Mouse (Mus musculus) midbrain, embryonic 12.5 days (tissue): Measurements from ENCODE around the gene Fam241b. TPM values are rescaled to one million over a fixed set of nuclear protein-coding genes. Genes with fewer than 3 reads are reported as not detected.
A peak's percentile ranks its signal among the peaks of the same experiment; 100 is the strongest.

Experiments used
- ATAC-seq: fragments of 200-750 bp; cut with Nextera tagmentation; 2 replicates; pipeline ENCODE4 v1.8.0; 2017; ENCODE audit warnings: low read depth, moderate TSS enrichment, moderate library complexity; ENCODE audit not compliant: low FRiP score
- H3K27ac ChIP-seq: fragments of 300-500 bp; sonication (generic); replicated peaks from 2 replicates; pipeline ENCODE4 v1.5.1; 2016; ENCODE audit warnings: mild to moderate bottlenecking
- H3K27me3 ChIP-seq: fragments of 300-500 bp; sonication (generic); 2 replicates; pipeline ENCODE4 v1.6.1; 2016; ENCODE audit warnings: mild to moderate bottlenecking
- H3K36me3 ChIP-seq: fragments of 300-500 bp; sonication (generic); 2 replicates; pipeline ENCODE4 v1.6.1; 2016
- H3K4me1 ChIP-seq: fragments of 300-500 bp; sonication (generic); 2 replicates; pipeline ENCODE4 v1.6.1; 2016
- H3K4me2 ChIP-seq: fragments of 300-500 bp; sonication (generic); replicated peaks from 2 replicates; pipeline ENCODE4 v1.6.1; 2016; ENCODE audit warnings: mild to moderate bottlenecking, moderate library complexity
- H3K4me3 ChIP-seq: fragments of 300-500 bp; sonication (generic); 2 replicates; pipeline ENCODE4 v1.5.1; 2016; ENCODE audit warnings: mild to moderate bottlenecking
- H3K9ac ChIP-seq: fragments of 300-500 bp; sonication (generic); replicated peaks from 2 replicates; pipeline ENCODE4 v1.6.1; 2016; ENCODE audit warnings: mild to moderate bottlenecking, moderate library complexity
- H3K9me3 ChIP-seq: fragments of 300-500 bp; sonication (generic); 2 replicates; pipeline ENCODE4 v1.6.1; 2016; ENCODE audit warnings: mild to moderate bottlenecking
- WGBS: fragments of 180-500 bp; shearing (Covaris S2); methylation state at CpG from one replicate; pipeline ENCODE4 v1.1.7; 2016; 5-methylcytosine and 5-hydroxymethylcytosine counted together
- polyA plus RNA-seq: library from polyadenylated mRNA; unstranded; fragments of >200 nt; fragmentation: Nextera tagmentation; extraction: Ambion mirVana; gene quantifications from 2 replicates; pipeline ENCODE4 v1.2.1, GENCODE M21; 2016

Fam241b gene
- polyA plus RNA-seq: 41.0 and 41.6 TPM in 2 replicates

DNA sequence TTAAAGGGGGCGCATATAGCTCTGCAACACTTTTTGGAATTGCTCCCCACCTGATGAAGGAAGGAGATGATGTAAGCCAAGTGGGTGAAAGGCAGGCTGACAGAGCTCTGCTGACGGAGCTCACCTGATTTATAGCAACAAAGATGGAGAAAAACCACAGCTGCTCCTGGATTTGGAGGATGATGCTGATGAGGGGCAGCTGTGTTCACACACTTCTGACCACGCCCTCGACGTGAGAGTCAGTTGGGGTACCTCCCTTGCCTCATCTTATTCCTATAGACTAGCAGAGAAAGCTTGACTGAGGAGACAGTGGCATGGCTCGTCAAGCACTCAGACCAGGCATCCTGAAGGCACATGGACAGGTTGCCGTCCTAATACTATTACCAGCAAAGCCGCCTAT lies at the start of gene Fam241b:
Fam241b (minus strand) TSS at position 101 of the 400 bp plus-strand sequence.
- Histone ChIP-seq H3K4me2 (no peak within 1 kb of the TSS), H3K4me3 (no peak within 1 kb of the TSS), H3K9me3 (no peaks in the 10 kb centered on the region), H3K9ac (no peak within 1 kb of the TSS), H3K4me1 (no peaks in the 10 kb centered on the region), H3K27me3 (peaks cover 36% of the 10 kb centered on the region), H3K36me3 (no peaks in the 10 kb centered on the region), H3K27ac (no peak within 1 kb of the TSS)
- no peak for ATAC-seq
- 71% methylated on average over 8 of the region's 8 CpGs for whole genome bisulfite sequencing

DNA sequence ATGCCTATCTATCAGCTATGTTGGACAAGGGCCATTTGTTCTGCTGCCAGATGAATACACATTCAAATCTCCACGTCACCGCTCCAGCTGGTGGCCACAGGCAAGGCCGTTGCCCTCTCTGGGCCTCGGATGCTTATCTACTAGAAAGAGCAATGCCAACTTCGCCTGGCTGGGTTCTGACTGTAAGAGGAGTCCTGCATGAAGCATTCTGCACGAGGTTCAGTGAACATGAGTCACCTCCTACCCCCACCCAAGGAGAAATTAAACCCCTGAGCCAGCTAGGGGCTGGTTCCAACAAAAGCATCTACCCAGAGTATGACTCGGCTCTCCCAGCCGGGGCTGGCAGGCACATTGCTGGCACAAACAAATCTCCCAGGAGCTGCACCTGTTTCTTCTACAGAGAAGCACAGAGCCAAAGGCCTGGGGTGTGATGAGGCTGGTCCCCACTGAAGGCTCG lies 49.0 kb upstream of the Fam241b start:
- peaks cover 4% of the 10 kb centered on the region for H3K4me1 ChIP-seq

DNA sequence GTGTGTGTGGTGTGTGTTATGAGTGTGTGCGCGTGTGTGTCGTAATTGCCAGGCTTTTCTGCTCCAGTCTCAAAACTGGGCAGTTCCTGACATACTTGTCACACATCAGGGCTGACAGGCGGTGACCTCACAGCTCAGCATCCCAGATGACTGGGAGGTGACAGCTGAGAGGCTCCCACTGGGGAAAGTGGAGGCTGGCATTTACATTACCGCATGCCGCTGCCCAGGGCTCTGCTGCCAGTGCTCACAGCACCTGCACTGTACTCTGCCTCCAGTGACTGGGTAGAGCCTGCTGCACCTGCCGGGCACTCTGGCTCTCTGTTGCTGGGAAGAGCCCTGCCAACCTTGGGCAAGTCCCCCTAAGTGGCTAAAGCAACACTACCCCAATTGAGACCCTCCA lies 47.1 kb upstream of the Fam241b start:
- Histone ChIP-seq H3K4me3 (no peak overlapping the region), H3K36me3 (no peaks in the 10 kb centered on the region), H3K27ac (no peak overlapping the region), H3K9ac (no peak overlapping the region), H3K9me3 (no peaks in the 10 kb centered on the region), H3K4me1 (peaks cover 4% of the 10 kb centered on the region), H3K27me3 (peaks cover 7% of the 10 kb centered on the region), H3K4me2 (no peak overlapping the region)
- no peak for ATAC-seq
- 91% methylated on average over 7 of the region's 7 CpGs for WGBS

More for the DNA sequence above, 49.0 kb upstream of the Fam241b start:
- Histone ChIP-seq H3K9ac (no peak overlapping the region), H3K9me3 (no peaks in the 10 kb centered on the region), H3K4me3 (no peak overlapping the region), H3K27ac (no peak overlapping the region), H3K27me3 (no peaks in the 10 kb centered on the region; the same call in 1 of the 2 replicates), H3K4me2 (no peak overlapping the region), H3K36me3 (no peaks in the 10 kb centered on the region)
- 80% methylated on average over 9 of the region's 9 CpGs for WGBS
- ATAC-seq: no peak

DNA sequence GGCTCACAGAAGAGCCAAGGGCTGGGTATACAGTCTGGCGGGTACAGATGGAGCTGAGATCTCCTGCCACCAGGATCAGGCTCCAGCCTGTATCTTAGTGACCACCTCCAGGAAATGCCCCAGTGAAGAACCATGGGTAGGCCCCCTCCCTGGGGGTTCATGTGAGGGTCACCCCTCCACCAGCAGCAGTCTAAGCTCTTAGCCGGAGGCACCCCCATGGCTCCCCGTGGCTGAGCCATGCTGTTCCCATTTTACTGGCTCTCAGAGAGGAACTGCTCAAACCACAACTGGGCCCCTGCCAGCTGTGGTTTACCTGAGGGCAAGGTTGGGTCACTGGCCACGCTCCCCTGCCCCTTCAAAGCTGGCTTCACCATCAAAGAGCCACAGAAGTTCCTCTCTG lies 46.2 kb upstream of the Fam241b start:
- Histone ChIP-seq H3K27ac (no peak overlapping the region), H3K4me3 (no peak overlapping the region), H3K27me3 (peaks cover 7% of the 10 kb centered on the region), H3K9ac (no peak overlapping the region), H3K36me3 (no peaks in the 10 kb centered on the region), H3K4me1 (peaks cover 4% of the 10 kb centered on the region; the same call in 1 of the 2 replicates), H3K9me3 (no peaks in the 10 kb centered on the region), H3K4me2 (no peak overlapping the region)
- no peak for ATAC-seq
- WGBS: 81% methylated on average over 4 of the region's 4 CpGs

DNA sequence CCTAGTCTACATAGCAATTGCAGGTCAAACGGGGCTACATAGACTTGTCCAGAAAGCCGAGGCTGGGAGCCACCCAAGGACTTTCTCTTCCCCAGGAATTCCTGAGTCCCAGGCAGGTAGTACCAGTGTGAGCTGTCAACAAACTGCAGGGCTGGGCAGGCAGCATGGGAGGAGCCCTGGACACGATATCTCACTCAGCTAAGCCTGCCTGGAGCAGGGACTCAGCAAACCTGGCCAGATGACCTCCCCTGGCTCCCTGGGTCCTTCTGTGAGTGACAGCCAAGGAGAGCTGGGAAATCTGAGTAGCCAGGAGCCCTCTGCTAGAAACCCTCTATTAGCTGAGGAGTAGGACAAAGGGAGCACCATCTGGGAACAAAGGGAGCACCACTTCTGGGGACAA lies 45.6 kb upstream of the Fam241b start:
- 79% methylated on average over 3 of the region's 3 CpGs for WGBS
- no peak for ATAC-seq
- H3K27me3 ChIP-seq: peaks cover 7% of the 10 kb centered on the region
- H3K36me3 ChIP-seq: no peaks in the 10 kb centered on the region
- H3K27ac ChIP-seq: no peak overlapping the region
- no peaks in the 10 kb centered on the region for H3K9me3 ChIP-seq
- no peak overlapping the region for H3K9ac ChIP-seq
- no peak overlapping the region for H3K4me3 ChIP-seq
- H3K4me1 ChIP-seq: peaks cover 3% of the 10 kb centered on the region; the same call in 1 of the 2 replicates
- H3K4me2 ChIP-seq: no peak overlapping the region

DNA sequence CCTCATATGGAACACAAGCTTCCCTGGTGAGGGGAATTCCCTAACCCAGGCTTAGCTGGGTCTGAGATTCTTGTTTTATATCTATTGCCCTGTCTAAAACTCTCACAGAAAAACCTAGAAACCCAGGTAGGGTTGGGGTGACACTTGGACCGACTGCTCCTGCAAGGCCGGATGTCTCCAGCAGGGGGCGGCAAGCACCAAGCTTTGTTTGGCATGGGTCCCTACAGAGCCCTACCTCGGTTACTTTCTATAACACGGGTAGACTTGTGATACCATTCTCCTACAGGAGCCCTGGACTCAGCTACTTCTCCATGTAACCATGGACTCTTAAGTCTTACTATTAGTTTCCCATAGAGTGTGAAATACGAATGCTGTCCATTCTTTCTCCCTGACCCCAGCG lies 43.2 kb upstream of the Fam241b start:
- no peak overlapping the region for H3K4me3 ChIP-seq
- H3K9me3 ChIP-seq: no peaks in the 10 kb centered on the region
- H3K27me3 ChIP-seq: peaks cover 27% of the 10 kb centered on the region
- H3K27ac ChIP-seq: no peak overlapping the region
- 19% methylated on average over 7 of the region's 7 CpGs for WGBS
- no peaks in the 10 kb centered on the region for H3K36me3 ChIP-seq
- H3K4me1 ChIP-seq: no peaks in the 10 kb centered on the region
- no peak overlapping the region for H3K4me2 ChIP-seq
- ATAC-seq: peak; percentile 39; the same call in 1 of the 2 replicates
- no peak overlapping the region for H3K9ac ChIP-seq

DNA sequence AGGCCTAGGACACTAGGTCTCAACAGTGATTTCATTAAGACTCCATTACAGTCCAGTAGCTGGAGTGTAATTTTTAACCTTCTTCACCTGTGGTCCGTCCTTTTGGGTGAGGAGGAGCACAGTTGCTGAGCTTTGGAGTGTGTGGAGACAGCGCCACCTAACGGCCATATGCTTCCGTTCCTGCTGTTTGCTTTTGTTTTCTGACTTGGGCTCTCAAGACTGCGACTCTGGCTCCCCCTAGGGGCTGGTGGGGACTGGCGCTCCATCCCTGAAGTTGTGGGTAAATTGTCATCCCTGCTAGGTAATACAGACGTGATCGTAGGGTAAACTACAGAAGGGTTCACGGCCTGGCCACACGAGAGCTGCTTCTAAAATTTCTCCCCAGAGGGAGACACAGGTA lies 39.3 kb upstream of the Fam241b start:
- H3K27ac ChIP-seq: no peak overlapping the region
- no peak overlapping the region for H3K9ac ChIP-seq
- H3K4me1 ChIP-seq: no peaks in the 10 kb centered on the region
- peak; percentile 53; the same call in 1 of the 2 replicates for ATAC-seq
- peaks cover 47% of the 10 kb centered on the region for H3K27me3 ChIP-seq
- 3% methylated on average over 10 of the region's 10 CpGs for WGBS
- no peaks in the 10 kb centered on the region for H3K36me3 ChIP-seq
- H3K9me3 ChIP-seq: no peaks in the 10 kb centered on the region
- H3K4me2 ChIP-seq: no peak overlapping the region
- no peak overlapping the region for H3K4me3 ChIP-seq

DNA sequence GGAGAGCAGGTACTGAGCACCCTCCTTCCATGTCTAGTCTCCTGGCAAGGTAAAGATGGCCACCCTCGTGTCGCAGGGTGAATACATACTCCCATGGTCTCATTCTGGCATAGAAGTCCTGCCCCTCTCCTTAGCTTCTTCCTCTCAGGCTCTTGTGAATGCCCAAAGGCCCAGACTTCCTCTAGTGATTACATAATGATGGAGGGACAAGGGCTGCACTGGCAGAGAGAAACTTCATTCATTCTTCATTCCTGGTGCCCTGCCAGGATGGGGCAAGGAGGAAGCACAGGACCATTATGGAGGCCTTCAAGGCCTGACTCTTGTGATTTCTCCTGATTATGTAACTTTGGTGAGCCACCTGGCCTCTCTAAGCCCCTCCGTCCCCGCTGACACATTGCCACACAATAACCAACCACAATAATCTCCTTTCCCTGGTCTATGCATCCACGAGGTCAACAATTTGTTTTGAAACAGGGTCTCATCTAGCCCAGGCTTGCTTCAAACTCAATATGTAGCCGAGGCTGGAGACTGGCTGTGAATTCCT lies 38.8 kb upstream of the Fam241b start:
- Histone ChIP-seq H3K36me3 (no peaks in the 10 kb centered on the region), H3K4me2 (no peak overlapping the region), H3K27ac (no peak overlapping the region), H3K9me3 (no peaks in the 10 kb centered on the region), H3K9ac (no peak overlapping the region), H3K27me3 (peaks cover 52% of the 10 kb centered on the region), H3K4me1 (no peaks in the 10 kb centered on the region), H3K4me3 (no peak overlapping the region)
- ATAC-seq: 0 out of 2 replicates have a peak, but pooled peaks have one; percentile 13
- WGBS: 71% methylated on average over 6 of the region's 6 CpGs

DNA sequence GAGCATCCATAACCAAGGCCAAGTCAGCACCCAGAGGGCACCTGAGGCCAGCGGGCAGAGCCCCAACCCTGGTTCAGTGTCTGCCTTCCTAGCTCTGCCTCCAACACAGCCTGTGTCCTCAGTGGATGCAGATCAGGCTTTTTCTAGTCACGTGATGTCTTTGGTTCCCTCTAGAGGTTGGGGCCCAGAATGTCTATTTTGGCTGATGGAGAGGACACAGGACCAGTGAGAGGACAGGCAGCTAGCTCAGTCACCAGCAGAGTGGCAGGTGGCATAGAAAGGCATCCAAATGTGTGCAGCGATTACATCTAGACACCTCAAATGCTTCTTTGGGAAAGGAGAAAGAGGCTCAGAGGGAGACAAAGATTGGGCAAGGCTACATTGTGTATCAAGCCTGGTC lies 38.0 kb upstream of the Fam241b start:
- Histone ChIP-seq H3K4me2 (no peak overlapping the region), H3K27me3 (peaks cover 59% of the 10 kb centered on the region), H3K27ac (no peak overlapping the region), H3K9ac (no peak overlapping the region), H3K9me3 (no peaks in the 10 kb centered on the region), H3K36me3 (no peaks in the 10 kb centered on the region), H3K4me3 (no peak overlapping the region), H3K4me1 (no peaks in the 10 kb centered on the region)
- peak; percentile 27; the same call in 1 of the 2 replicates for ATAC-seq
- WGBS: 35% methylated on average over 3 of the region's 3 CpGs

DNA sequence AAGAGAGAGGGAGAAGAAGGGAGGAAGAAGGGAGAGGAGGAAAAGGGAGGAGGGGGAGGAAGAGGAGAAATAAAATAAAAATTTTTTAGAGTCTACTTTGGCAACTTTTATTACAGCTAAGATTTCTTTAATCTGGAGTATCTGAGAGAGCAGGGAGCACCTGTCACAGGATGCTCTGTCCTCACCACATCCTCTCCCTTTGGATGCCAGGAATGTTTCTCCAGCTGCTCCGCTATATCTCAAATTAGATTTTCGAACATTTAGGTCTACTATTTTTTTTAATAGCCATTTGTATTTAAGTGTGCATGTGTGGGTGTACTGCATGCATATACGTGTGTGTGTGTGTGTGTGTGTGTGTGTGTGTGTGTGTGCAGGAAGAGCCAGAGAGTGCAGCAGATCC lies 36.2 kb upstream of the Fam241b start:
- Histone ChIP-seq H3K27ac (no peak overlapping the region), H3K4me1 (0 out of 2 replicates have a peak, but pooled peaks cover 3% of the 10 kb centered on the region), H3K27me3 (peaks cover 69% of the 10 kb centered on the region), H3K36me3 (no peaks in the 10 kb centered on the region), H3K4me3 (no peak overlapping the region), H3K9me3 (no peaks in the 10 kb centered on the region), H3K9ac (no peak overlapping the region), H3K4me2 (no peak overlapping the region)
- WGBS: 88% methylated on average over 3 of the region's 3 CpGs
- ATAC-seq: no peak

DNA sequence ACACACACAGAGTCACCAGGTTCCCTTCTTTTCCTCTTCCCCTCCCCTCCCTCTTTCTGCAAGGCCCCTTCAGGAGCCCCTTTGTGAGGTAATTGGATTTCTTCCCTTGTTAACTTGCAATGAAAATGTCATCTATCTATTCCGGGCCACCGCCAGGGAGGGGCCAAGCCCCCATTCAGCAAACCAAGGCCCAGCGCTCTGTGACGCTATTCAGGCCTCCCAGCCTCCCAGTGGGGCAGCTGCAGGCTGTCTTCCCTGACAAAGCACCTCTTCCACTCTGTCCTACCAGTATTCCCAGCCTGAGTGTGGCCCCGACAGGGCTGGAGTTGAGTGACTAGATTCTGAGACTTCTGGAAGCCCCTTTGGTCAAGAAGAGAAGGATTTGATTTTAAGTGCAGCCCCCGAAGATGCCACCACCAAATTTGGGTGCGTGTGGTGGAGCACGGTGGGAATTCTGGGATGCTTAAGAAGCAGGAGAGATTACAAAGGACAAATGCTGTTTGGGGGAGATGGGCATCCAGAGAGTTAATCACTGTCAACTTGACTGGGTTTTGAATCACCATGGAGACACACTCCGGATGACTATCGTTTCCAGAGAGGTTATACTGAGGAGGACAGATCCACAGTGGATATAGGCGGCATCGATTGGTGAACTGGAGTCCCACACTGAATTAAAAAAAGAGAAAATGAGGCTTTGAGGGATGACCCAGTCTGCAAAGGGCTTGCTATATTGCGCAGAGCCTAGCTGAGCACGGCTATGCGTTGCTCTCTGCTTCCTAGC lies 31.0 kb upstream of the Fam241b start:
- 22% methylated on average over 15 of the region's 15 CpGs for WGBS
- H3K4me2 ChIP-seq: peak overlapping the region; percentile 21; the same call in 1 of the 2 replicates
- H3K36me3 ChIP-seq: no peaks in the 10 kb centered on the region
- peaks cover 26% of the 10 kb centered on the region for H3K4me1 ChIP-seq
- H3K27ac ChIP-seq: peak overlapping the region; percentile 39; the same call in 1 of the 2 replicates
- peak; percentile 81 for ATAC-seq
- no peaks in the 10 kb centered on the region for H3K9me3 ChIP-seq
- no peak overlapping the region for H3K4me3 ChIP-seq
- peaks cover 83% of the 10 kb centered on the region for H3K27me3 ChIP-seq
- H3K9ac ChIP-seq: peak overlapping the region; percentile 21; the same call in 1 of the 2 replicates

DNA sequence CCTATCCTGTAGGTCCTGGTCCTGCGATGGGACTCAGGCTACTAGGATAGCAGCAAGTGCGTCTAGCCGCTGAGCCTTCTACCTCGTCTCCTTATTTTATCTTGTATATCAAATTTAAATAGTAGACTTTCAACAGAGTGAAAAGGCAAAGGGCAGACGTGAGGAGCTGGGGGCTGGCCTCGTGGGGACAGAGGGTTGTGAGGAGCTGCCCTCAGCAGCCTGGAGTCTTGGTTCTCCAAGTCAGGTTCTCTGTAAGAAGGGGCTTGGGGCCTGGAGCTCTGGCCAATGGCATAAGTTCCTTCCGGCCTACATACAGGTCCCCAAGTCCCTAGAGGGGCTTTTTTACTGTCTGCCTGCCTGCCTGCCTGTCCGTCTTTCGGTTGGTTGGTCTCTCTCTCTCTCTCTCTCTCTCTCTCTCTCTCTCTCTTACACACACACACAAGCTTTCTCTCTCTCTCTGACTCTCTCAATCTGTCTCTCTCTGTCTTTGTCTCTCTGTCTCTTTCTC lies 30.3 kb upstream of the Fam241b start:
- peak; percentile 45; the same call in 1 of the 2 replicates for ATAC-seq
- Histone ChIP-seq H3K9ac (peak overlapping the region; percentile 21; the same call in 1 of the 2 replicates), H3K36me3 (no peaks in the 10 kb centered on the region), H3K4me2 (peak overlapping the region; percentile 21; the same call in 1 of the 2 replicates), H3K9me3 (no peaks in the 10 kb centered on the region), H3K27ac (peak overlapping the region; percentile 39; the same call in 1 of the 2 replicates), H3K4me3 (no peak overlapping the region), H3K4me1 (peaks cover 26% of the 10 kb centered on the region), H3K27me3 (peaks cover 83% of the 10 kb centered on the region)
- WGBS: 17% methylated on average over 9 of the region's 9 CpGs
